Mouse (Mus musculus): ENCODE data around the gene Ssna1. TPM values are rescaled to one million over a fixed set of nuclear protein-coding genes. Genes with fewer than 3 reads are reported as not detected.

Gene Ssna1
- polyA plus RNA-seq, 1 experiment: 105 TPM

GRCm38 (mm10) chr2:25255284-25255779, 16.9 kb downstream of the Ssna1 start, which contains the start of gene Tmem203:
Gene Tmem203 (plus strand): TSS chr2:25255439.
- no peak for TF ChIP-seq CTCF (IDR thresholded peaks at IDR 0.05; ENCODE audit: borderline replicate concordance, extremely low read depth, insufficient read depth, insufficient read length)
- peak; percentile 54; the same call in 1 of the 2 replicates for TF ChIP-seq POLR2A (IDR thresholded peaks at IDR 0.05; ENCODE audit: borderline replicate concordance, extremely low read depth, insufficient read depth, insufficient read length, poor library complexity, severe bottlenecking)

GRCm38 (mm10) chr2:25252331-25252730, 19.9 kb downstream of the Ssna1 start:
- no peak for DNase-seq (ENCODE audit: low read depth)
- TF ChIP-seq CTCF (IDR thresholded peaks at IDR 0.05; ENCODE audit: borderline replicate concordance, extremely low read depth, insufficient read depth, insufficient read length) (peak; percentile 26; the same call in 1 of the 2 replicates), POLR2A (IDR thresholded peaks at IDR 0.05; ENCODE audit: borderline replicate concordance, extremely low read depth, insufficient read depth, insufficient read length, poor library complexity, severe bottlenecking) (no peak)

More at GRCm38 (mm10) chr2:25255284-25255779, 16.9 kb downstream of the Ssna1 start, which contains the start of gene Tmem203:
- DNase-seq (ENCODE audit: low read depth): peak; percentile 96

- TF ChIP-seq CTCF (IDR thresholded peaks at IDR 0.05; ENCODE audit: borderline replicate concordance, extremely low read depth, insufficient read depth, insufficient read length) (no peak), POLR2A (IDR thresholded peaks at IDR 0.05; ENCODE audit: borderline replicate concordance, extremely low read depth, insufficient read depth, insufficient read length, poor library complexity, severe bottlenecking) (no peak)
- DNase-seq (ENCODE audit: low read depth): no peak
Observed at GRCm38 (mm10) chr2:25246183-25247072, 25.8 kb downstream of the Ssna1 start, which contains the start of gene AL732309.1. Gene AL732309.1 (minus strand): TSS chr2:25246863.

- no peak for TF ChIP-seq POLR2A (IDR thresholded peaks at IDR 0.05; ENCODE audit: borderline replicate concordance, extremely low read depth, insufficient read depth, insufficient read length, poor library complexity, severe bottlenecking)
Observed at GRCm38 (mm10) chr2:25244144-25244543, 28.1 kb downstream of the Ssna1 start.

GRCm38 (mm10) chr2:25243342-25243741, 28.9 kb downstream of the Ssna1 start:
- TF ChIP-seq POLR2A (IDR thresholded peaks at IDR 0.05; ENCODE audit: borderline replicate concordance, extremely low read depth, insufficient read depth, insufficient read length, poor library complexity, severe bottlenecking) (no peak), CTCF (IDR thresholded peaks at IDR 0.05; ENCODE audit: borderline replicate concordance, extremely low read depth, insufficient read depth, insufficient read length) (no peak)
- DNase-seq (ENCODE audit: low read depth): no peak

More at GRCm38 (mm10) chr2:25244144-25244543, 28.1 kb downstream of the Ssna1 start:
- no peak for DNase-seq (ENCODE audit: low read depth)

- TF ChIP-seq CTCF (IDR thresholded peaks at IDR 0.05; ENCODE audit: borderline replicate concordance, extremely low read depth, insufficient read depth, insufficient read length) (no peak), POLR2A (IDR thresholded peaks at IDR 0.05; ENCODE audit: borderline replicate concordance, extremely low read depth, insufficient read depth, insufficient read length, poor library complexity, severe bottlenecking) (peak; percentile 63)
- DNase-seq (ENCODE audit: low read depth): peak; percentile 56
Observed at GRCm38 (mm10) chr2:25242101-25242506, 30.1 kb downstream of the Ssna1 start, which contains the start of the genes Rnf208 and Cysrt1. Gene Rnf208 (plus strand): TSS chr2:25242255. Gene Cysrt1 (minus strand): TSS chr2:25242452.

- TF ChIP-seq POLR2A (IDR thresholded peaks at IDR 0.05; ENCODE audit: borderline replicate concordance, extremely low read depth, insufficient read depth, insufficient read length, poor library complexity, severe bottlenecking) (no peak), CTCF (IDR thresholded peaks at IDR 0.05; ENCODE audit: borderline replicate concordance, extremely low read depth, insufficient read depth, insufficient read length) (no peak)
- DNase-seq (ENCODE audit: low read depth): no peak
Observed at GRCm38 (mm10) chr2:25241438-25241775, 30.8 kb downstream of the Ssna1 start.

- peak; percentile 94 for DNase-seq (ENCODE audit: low read depth)
- TF ChIP-seq CTCF (IDR thresholded peaks at IDR 0.05; ENCODE audit: borderline replicate concordance, extremely low read depth, insufficient read depth, insufficient read length): no peak
- TF ChIP-seq POLR2A (IDR thresholded peaks at IDR 0.05; ENCODE audit: borderline replicate concordance, extremely low read depth, insufficient read depth, insufficient read length, poor library complexity, severe bottlenecking): 0 out of 2 replicates have a peak, but pooled peaks have one; percentile 8
Observed at GRCm38 (mm10) chr2:25240723-25241437, 31.4 kb downstream of the Ssna1 start.

GRCm38 (mm10) chr2:25240310-25240709, 31.9 kb downstream of the Ssna1 start:
- DNase-seq (ENCODE audit: low read depth): no peak
- TF ChIP-seq CTCF (IDR thresholded peaks at IDR 0.05; ENCODE audit: borderline replicate concordance, extremely low read depth, insufficient read depth, insufficient read length) (no peak), POLR2A (IDR thresholded peaks at IDR 0.05; ENCODE audit: borderline replicate concordance, extremely low read depth, insufficient read depth, insufficient read length, poor library complexity, severe bottlenecking) (no peak)

- no peak for TF ChIP-seq POLR2A (IDR thresholded peaks at IDR 0.05; ENCODE audit: borderline replicate concordance, extremely low read depth, insufficient read depth, insufficient read length, poor library complexity, severe bottlenecking)
- no peak for DNase-seq (ENCODE audit: low read depth)
Observed at GRCm38 (mm10) chr2:25239766-25240165, 32.5 kb downstream of the Ssna1 start.

GRCm38 (mm10) chr2:25238106-25238505, 34.1 kb downstream of the Ssna1 start:
- TF ChIP-seq CTCF (IDR thresholded peaks at IDR 0.05; ENCODE audit: borderline replicate concordance, extremely low read depth, insufficient read depth, insufficient read length): no peak
- no peak for TF ChIP-seq POLR2A (IDR thresholded peaks at IDR 0.05; ENCODE audit: borderline replicate concordance, extremely low read depth, insufficient read depth, insufficient read length, poor library complexity, severe bottlenecking)
- DNase-seq (ENCODE audit: low read depth): no peak

Data from brain, embryonic 14.5 days (tissue).